Mouse (Mus musculus): ENCODE results near the gene Ncbp1. TPM values are rescaled to one million over a fixed set of nuclear protein-coding genes. Genes with fewer than 3 reads are reported as not detected.
"Not testable (repeated sequence)": the region's sequence is repeated elsewhere in the genome, so short reads cannot be mapped to it uniquely, and the experiment has no call there.

Ncbp1 gene
- polyA plus RNA-seq, 1 experiment from 2014 or later: 84.9 TPM

- Histone ChIP-seq H3K27me3 (no peaks in the 10 kb centered on the region), H3K4me3 (no peak overlapping the region), H3K9ac (no peak overlapping the region), H3K27ac (no peak overlapping the region), H3K9me3 (no peaks in the 10 kb centered on the region), H3K36me3 (peaks cover 92% of the 10 kb centered on the region), H3K4me1 (no peaks in the 10 kb centered on the region), H3K4me2 (no peak overlapping the region)
- WGBS: 78% methylated on average over 7 of the region's 7 CpGs
- no peak for ATAC-seq (ENCODE audit: insufficient number of reproducible peaks, insufficient read depth, low FRiP score, low TSS enrichment, low read depth)
Observed at GRCm38 (mm10) chr4:46182181-46182580, 43.8 kb downstream of the Ncbp1 start.

DNA sequence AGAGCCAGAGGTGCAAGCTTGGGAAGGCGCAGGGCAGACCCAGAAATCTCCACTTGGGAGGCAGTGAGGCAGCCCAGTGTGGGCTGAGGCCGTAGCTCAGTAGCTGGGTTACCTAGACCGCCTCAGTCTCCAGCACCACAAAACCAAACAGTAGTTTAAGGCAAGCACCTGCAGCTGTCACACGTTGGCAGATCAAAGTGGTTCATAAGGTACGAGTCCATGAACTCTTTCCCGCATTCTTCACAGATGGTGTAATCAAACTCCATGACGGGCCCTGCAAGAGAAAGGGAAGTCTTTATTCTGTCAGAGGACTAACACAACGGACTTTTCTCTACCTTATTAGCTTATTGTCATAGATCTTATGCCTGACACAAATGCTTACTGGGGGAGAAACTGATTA lies 47.0 kb downstream of the Ncbp1 start:
- no peak overlapping the region for H3K4me2 ChIP-seq
- no peaks in the 10 kb centered on the region for H3K27me3 ChIP-seq
- no peaks in the 10 kb centered on the region for H3K4me1 ChIP-seq
- 71% methylated on average over 8 of the region's 8 CpGs for WGBS
- peaks cover 89% of the 10 kb centered on the region for H3K36me3 ChIP-seq
- no peak overlapping the region for H3K27ac ChIP-seq
- H3K4me3 ChIP-seq: no peak overlapping the region
- no peak overlapping the region for H3K9ac ChIP-seq
- no peaks in the 10 kb centered on the region for H3K9me3 ChIP-seq
- ATAC-seq (ENCODE audit: insufficient number of reproducible peaks, insufficient read depth, low FRiP score, low TSS enrichment, low read depth): no peak

DNA sequence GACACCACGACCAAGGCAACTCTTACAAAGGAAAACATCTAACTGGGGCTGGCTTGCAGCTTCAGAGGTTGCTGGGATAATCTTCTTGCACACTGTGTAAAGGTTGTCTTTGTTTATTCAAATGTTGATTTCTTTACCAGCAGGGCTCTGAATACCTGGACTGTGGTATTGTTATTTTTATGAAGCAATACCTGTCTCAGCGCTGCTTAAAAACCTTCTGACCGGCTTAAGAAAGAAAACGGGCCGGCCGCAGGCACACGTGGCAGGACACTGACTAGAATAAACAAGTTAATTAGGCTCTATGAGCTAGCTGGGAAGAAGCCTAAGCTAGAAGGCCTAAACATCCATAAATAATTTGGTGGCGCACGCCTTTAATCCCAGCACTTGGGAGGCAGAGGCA lies 47.5 kb downstream of the Ncbp1 start:
- H3K36me3 ChIP-seq: peaks cover 91% of the 10 kb centered on the region
- WGBS: 83% methylated on average over 9 of the region's 9 CpGs

DNA sequence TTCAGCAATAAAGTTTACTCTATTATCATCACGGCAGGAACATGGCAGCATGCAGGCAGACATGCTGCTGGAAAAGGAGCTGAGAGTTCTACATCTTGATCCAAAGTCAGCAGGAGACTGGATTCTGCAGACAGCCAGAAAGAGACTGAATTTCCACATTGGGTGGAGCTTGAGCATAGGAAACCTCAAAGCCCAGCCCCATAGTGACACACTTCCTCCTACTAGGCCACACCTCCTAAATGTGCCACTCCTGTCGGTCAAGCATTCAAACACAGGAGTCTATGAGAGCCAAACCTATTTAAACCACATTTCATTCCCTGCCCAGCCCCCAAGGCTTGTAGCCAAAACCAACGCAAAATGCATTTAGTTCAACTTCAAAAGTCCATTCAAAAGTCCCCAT lies 48.1 kb downstream of the Ncbp1 start:
- WGBS: 84% methylated on average over 3 of the region's 3 CpGs
- no peak for ATAC-seq (ENCODE audit: insufficient number of reproducible peaks, insufficient read depth, low FRiP score, low TSS enrichment, low read depth)
- Histone ChIP-seq H3K27ac (no peak overlapping the region), H3K4me1 (no peaks in the 10 kb centered on the region), H3K9me3 (no peaks in the 10 kb centered on the region), H3K9ac (no peak overlapping the region), H3K4me3 (no peak overlapping the region), H3K4me2 (no peak overlapping the region), H3K27me3 (no peaks in the 10 kb centered on the region), H3K36me3 (peaks cover 89% of the 10 kb centered on the region)

More for the DNA sequence above, 47.5 kb downstream of the Ncbp1 start:
- Histone ChIP-seq H3K27me3 (no peaks in the 10 kb centered on the region), H3K27ac (no peak overlapping the region), H3K9ac (no peak overlapping the region), H3K4me2 (no peak overlapping the region), H3K9me3 (no peaks in the 10 kb centered on the region), H3K4me3 (no peak overlapping the region), H3K4me1 (no peaks in the 10 kb centered on the region)
- no peak for ATAC-seq (ENCODE audit: insufficient number of reproducible peaks, insufficient read depth, low FRiP score, low TSS enrichment, low read depth)

- H3K4me3 ChIP-seq; H3K27ac ChIP-seq; H3K27me3 ChIP-seq; H3K9ac ChIP-seq; ATAC-seq (ENCODE audit: insufficient number of reproducible peaks, insufficient read depth, low FRiP score, low TSS enrichment, low read depth); H3K4me2 ChIP-seq; H3K9me3 ChIP-seq: not testable (repeated sequence)
- H3K4me1 ChIP-seq: peaks cover 20% of the 10 kb centered on the region
- H3K36me3 ChIP-seq: peaks cover 39% of the 10 kb centered on the region
Observed at GRCm38 (mm10) chr4:46192011-46192410, 53.6 kb downstream of the Ncbp1 start.

GRCm38 (mm10) chr4:46195781-46196487 lies 57.5 kb downstream of the Ncbp1 start, which contains the start of gene Xpa:
Gene Xpa, minus strand, starts transcription at chr4:46196311.
- Histone ChIP-seq H3K4me1 (peaks cover 20% of the 10 kb centered on the region), H3K27me3 (peaks cover 17% of the 10 kb centered on the region), H3K27ac (peak within 1 kb of the TSS; percentile 90), H3K9me3 (no peaks in the 10 kb centered on the region), H3K36me3 (peaks cover 3% of the 10 kb centered on the region), H3K4me3 (peak within 1 kb of the TSS; percentile 75), H3K4me2 (peak within 1 kb of the TSS; percentile 82), H3K9ac (peak within 1 kb of the TSS; percentile 93)
- ATAC-seq (ENCODE audit: insufficient number of reproducible peaks, insufficient read depth, low FRiP score, low TSS enrichment, low read depth): peak; percentile 90
- under 1% methylated on average over 65 of the region's 70 CpGs for WGBS

- Histone ChIP-seq H3K9me3 (no peaks in the 10 kb centered on the region), H3K27ac (peak overlapping the region; percentile 90), H3K4me1 (peaks cover 20% of the 10 kb centered on the region), H3K9ac (peak overlapping the region; percentile 93), H3K36me3 (no peaks in the 10 kb centered on the region), H3K4me3 (peak overlapping the region; percentile 75), H3K4me2 (peak overlapping the region; percentile 82), H3K27me3 (peaks cover 21% of the 10 kb centered on the region)
- 41% methylated on average over 6 of the region's 6 CpGs for WGBS
- no peak for ATAC-seq (ENCODE audit: insufficient number of reproducible peaks, insufficient read depth, low FRiP score, low TSS enrichment, low read depth)
Observed at GRCm38 (mm10) chr4:46196513-46196912, 58.1 kb downstream of the Ncbp1 start.

- 71% methylated on average over 5 of the region's 5 CpGs for WGBS
- Histone ChIP-seq H3K4me1 (peaks cover 28% of the 10 kb centered on the region), H3K27me3 (peaks cover 34% of the 10 kb centered on the region), H3K9me3 (no peaks in the 10 kb centered on the region), H3K4me2 (no peak overlapping the region), H3K9ac (no peak overlapping the region), H3K27ac (no peak overlapping the region), H3K4me3 (no peak overlapping the region), H3K36me3 (no peaks in the 10 kb centered on the region)
- ATAC-seq (ENCODE audit: insufficient number of reproducible peaks, insufficient read depth, low FRiP score, low TSS enrichment, low read depth): no peak
Observed at GRCm38 (mm10) chr4:46198064-46198463, 59.7 kb downstream of the Ncbp1 start.

GRCm38 (mm10) chr4:46201834-46202561 lies 63.6 kb downstream of the Ncbp1 start:
- ATAC-seq (ENCODE audit: insufficient number of reproducible peaks, insufficient read depth, low FRiP score, low TSS enrichment, low read depth): no peak
- H3K27me3 ChIP-seq: peaks cover 47% of the 10 kb centered on the region

GRCm38 (mm10) chr4:46202562-46203126 lies 64.2 kb downstream of the Ncbp1 start:
- Histone ChIP-seq H3K27me3 (peaks cover 47% of the 10 kb centered on the region), H3K36me3 (no peaks in the 10 kb centered on the region), H3K9me3 (no peaks in the 10 kb centered on the region), H3K4me2 (peak overlapping the region; percentile 58), H3K4me3 (peak overlapping the region; percentile 28), H3K4me1 (peaks cover 8% of the 10 kb centered on the region), H3K27ac (peak overlapping the region; percentile 39; the same call in 1 of the 2 replicates), H3K9ac (peak overlapping the region; percentile 59)
- ATAC-seq (ENCODE audit: insufficient number of reproducible peaks, insufficient read depth, low FRiP score, low TSS enrichment, low read depth): no peak
- 4% methylated on average over 23 of the region's 23 CpGs for WGBS

More at GRCm38 (mm10) chr4:46201834-46202561, 63.6 kb downstream of the Ncbp1 start:
- 10% methylated on average over 7 of the region's 7 CpGs for WGBS
- Histone ChIP-seq H3K4me1 (peaks cover 8% of the 10 kb centered on the region), H3K4me3 (peak overlapping the region; percentile 28), H3K9ac (peak overlapping the region; percentile 59; the same call in 1 of the 2 replicates), H3K27ac (no peak overlapping the region), H3K36me3 (no peaks in the 10 kb centered on the region), H3K9me3 (no peaks in the 10 kb centered on the region), H3K4me2 (peak overlapping the region; percentile 58)

DNA sequence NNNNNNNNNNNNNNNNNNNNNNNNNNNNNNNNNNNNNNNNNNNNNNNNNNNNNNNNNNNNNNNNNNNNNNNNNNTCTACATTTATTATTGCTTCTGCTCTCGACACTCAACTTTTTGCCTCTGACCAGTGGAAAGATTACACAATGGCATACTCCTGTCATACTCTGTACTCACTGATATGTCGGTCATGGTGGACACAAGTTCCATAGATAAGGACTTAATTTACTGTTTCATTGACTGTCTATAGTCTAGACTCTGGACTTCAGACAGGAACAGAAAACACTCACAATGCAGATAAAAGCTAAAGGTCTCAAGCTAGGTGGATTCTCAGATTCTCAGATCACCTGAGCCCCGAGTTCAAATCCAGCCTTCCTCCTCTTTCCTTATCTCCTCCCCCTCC lies 82.7 kb downstream of the Ncbp1 start:
- Histone ChIP-seq H3K9ac (no peak overlapping the region), H3K27me3 (no peaks in the 10 kb centered on the region), H3K4me3 (no peak overlapping the region), H3K27ac (no peak overlapping the region), H3K9me3 (no peaks in the 10 kb centered on the region), H3K4me1 (no peaks in the 10 kb centered on the region), H3K36me3 (no peaks in the 10 kb centered on the region), H3K4me2 (no peak overlapping the region)
- no peak for ATAC-seq (ENCODE audit: insufficient number of reproducible peaks, insufficient read depth, low FRiP score, low TSS enrichment, low read depth)
- WGBS: 83% methylated on average over 3 of the region's 3 CpGs

All from embryonic facial prominence, embryonic 13.5 days (tissue).